Mouse (Mus musculus): ENCODE data around the gene Il1f5. TPM values are rescaled to one million over a fixed set of nuclear protein-coding genes. Genes with fewer than 3 reads are reported as not detected.

The Il1f5 gene
- polyA plus RNA-seq (2012; rRNA removed): not detected in 2 replicates

GRCm38 (mm10) chr2:24276654-24277053 lies at the start of gene Il1f5:
Gene Il1f5, plus strand, starts transcription at chr2:24276954.

GRCm38 (mm10) chr2:24290896-24291295 lies 14.1 kb downstream of the Il1f5 start, which contains the start of gene Il1f10:
Gene Il1f10, plus strand, starts transcription at chr2:24291196.

Other genes starting within 250 kb of the Il1f5 start
- 0.56 and 0.75 TPM in 2 replicates for gene Hnmt, start 227.6 kb upstream of the Il1f5 start, polyA plus RNA-seq (2012; rRNA removed)
- gene Tbpl2, start 180.4 kb upstream of the Il1f5 start, polyA plus RNA-seq (2012; rRNA removed): not detected in 2 replicates
- gene Il1f8, start 123.8 kb upstream of the Il1f5 start, polyA plus RNA-seq (2012; rRNA removed): not detected in 2 replicates
- gene Il1f9, start 90.5 kb upstream of the Il1f5 start, polyA plus RNA-seq (2012; rRNA removed): not detected in 2 replicates
- not detected in 2 replicates for gene Il1f6, start 61.5 kb upstream of the Il1f5 start, polyA plus RNA-seq (2012; rRNA removed)
- not detected in 2 replicates for gene Il1f10, start 14.2 kb downstream of the Il1f5 start, polyA plus RNA-seq (2012; rRNA removed)
- 0.07 and 0.26 TPM in 2 replicates for gene Il1rn, start 59.9 kb downstream of the Il1f5 start, polyA plus RNA-seq (2012; rRNA removed)
- 1.5 and 1.6 TPM in 2 replicates for gene Psd4, start 90.6 kb downstream of the Il1f5 start, polyA plus RNA-seq (2012; rRNA removed)
- gene Pax8, start 198.6 kb downstream of the Il1f5 start, polyA plus RNA-seq (2012; rRNA removed): 1.3 and 6.1 TPM in 2 replicates

Data from central nervous system, embryonic 11.5 days (tissue).